Mouse (Mus musculus): ENCODE data around the gene Agbl3. TPM values are rescaled to one million over a fixed set of nuclear protein-coding genes. Genes with fewer than 3 reads are reported as not detected.
A peak's percentile ranks its signal among the peaks of the same experiment; 100 is the strongest.

The Agbl3 gene
- polyA plus RNA-seq, 1 experiment from 2014 or later = 4.8 TPM

DNA sequence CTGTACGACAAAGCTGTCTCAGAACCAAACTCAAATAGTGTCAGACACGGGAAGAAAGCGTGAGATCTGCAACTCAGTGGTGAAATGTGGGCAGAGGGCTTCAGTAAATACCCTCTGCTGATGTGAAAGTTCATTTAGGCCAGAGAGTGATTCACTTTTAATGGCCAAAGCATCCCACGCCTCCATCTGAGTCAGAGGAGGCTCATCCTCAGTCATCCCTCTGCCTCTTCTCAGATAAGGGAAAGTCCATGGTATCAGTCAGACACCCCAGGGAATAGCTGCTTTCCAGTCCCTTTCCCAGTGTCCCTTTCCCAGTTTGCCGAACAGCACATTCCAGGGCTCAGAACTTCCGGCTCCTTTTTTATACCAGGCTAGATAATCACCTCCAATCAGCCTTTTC, 30.7 kb upstream of the Agbl3 start:
- no peak for DNase-seq (ENCODE audit: low spot score)
- H3K4me3 ChIP-seq (ENCODE audit: low read depth, low read length) = no peak overlapping the region
- H3K36me3 ChIP-seq (ENCODE audit: control insufficient read depth, insufficient read depth, low read length) = no peaks in the 10 kb centered on the region
- no peak for ATAC-seq (replicated peaks; ENCODE audit: low FRiP score)
- H3K4me2 ChIP-seq (ENCODE audit: low read depth, low read length, severe bottlenecking) = no peak overlapping the region
- no peak overlapping the region for H3K9ac ChIP-seq (ENCODE audit: low read length)
- 88% methylated on average over 6 of the region's 6 CpGs for WGBS
- no peak overlapping the region for H3K27ac ChIP-seq (ENCODE audit: low read depth, low read length)
- H3K9me3 ChIP-seq (ENCODE audit: control insufficient read depth, low read length) = no peaks in the 10 kb centered on the region
- H3K4me1 ChIP-seq (replicated peaks; ENCODE audit: control insufficient read depth, insufficient read depth, low read length) = no peaks in the 10 kb centered on the region
- H3K27me3 ChIP-seq (ENCODE audit: control insufficient read depth, insufficient read depth, low read length) = no peaks in the 10 kb centered on the region

DNA sequence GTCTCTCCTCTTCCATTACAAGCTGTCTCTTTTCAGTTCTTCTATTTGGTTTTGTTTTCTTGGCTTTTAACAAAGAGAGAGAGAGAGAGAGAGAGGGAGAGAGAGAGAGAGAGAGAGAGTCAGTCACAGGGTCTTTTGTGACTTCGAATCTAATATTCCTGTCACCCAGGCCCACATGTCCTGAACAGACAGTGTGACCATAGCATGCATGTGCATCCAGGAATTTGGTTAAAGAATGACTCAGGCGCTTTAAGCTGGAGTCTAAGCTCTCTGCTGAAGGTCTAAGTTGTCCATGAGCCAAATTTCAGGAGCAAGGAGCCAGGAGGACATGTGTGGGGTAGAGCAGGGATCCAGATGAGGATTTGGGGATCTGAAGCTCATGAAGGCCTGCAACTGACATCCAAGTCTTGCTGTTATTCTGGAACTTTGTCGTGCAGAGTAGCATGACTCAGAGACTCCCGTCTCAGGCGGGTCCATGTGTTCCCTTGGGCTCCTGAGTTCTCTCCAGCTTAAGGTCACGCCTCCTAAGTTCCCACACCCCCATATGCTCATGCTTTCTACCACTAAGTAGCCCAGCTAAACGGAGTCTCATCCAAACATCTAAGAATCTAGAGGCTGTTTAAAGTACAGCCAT, 29.6 kb upstream of the Agbl3 start:
- no peaks in the 10 kb centered on the region for H3K27me3 ChIP-seq (ENCODE audit: control insufficient read depth, insufficient read depth, low read length)
- no peaks in the 10 kb centered on the region for H3K4me1 ChIP-seq (replicated peaks; ENCODE audit: control insufficient read depth, insufficient read depth, low read length)
- no peak overlapping the region for H3K9ac ChIP-seq (ENCODE audit: low read length)
- 88% methylated on average over 7 of the region's 7 CpGs for WGBS
- H3K27ac ChIP-seq (ENCODE audit: low read depth, low read length) = no peak overlapping the region
- ATAC-seq (replicated peaks; ENCODE audit: low FRiP score) = no peak
- H3K4me3 ChIP-seq (ENCODE audit: low read depth, low read length) = no peak overlapping the region
- DNase-seq (ENCODE audit: low spot score) = no peak
- H3K36me3 ChIP-seq (ENCODE audit: control insufficient read depth, insufficient read depth, low read length) = no peaks in the 10 kb centered on the region
- no peak overlapping the region for H3K4me2 ChIP-seq (ENCODE audit: low read depth, low read length, severe bottlenecking)
- H3K9me3 ChIP-seq (ENCODE audit: control insufficient read depth, low read length) = no peaks in the 10 kb centered on the region

GRCm38 (mm10) chr6:34751625-34752024, 28.6 kb upstream of the Agbl3 start:
- H3K36me3 ChIP-seq (ENCODE audit: control insufficient read depth, insufficient read depth, low read length) = no peaks in the 10 kb centered on the region
- H3K9me3 ChIP-seq (ENCODE audit: control insufficient read depth, low read length) = no peaks in the 10 kb centered on the region
- no peaks in the 10 kb centered on the region for H3K4me1 ChIP-seq (replicated peaks; ENCODE audit: control insufficient read depth, insufficient read depth, low read length)
- no peak overlapping the region for H3K4me3 ChIP-seq (ENCODE audit: low read depth, low read length)
- no peak overlapping the region for H3K9ac ChIP-seq (ENCODE audit: low read length)
- H3K27me3 ChIP-seq (ENCODE audit: control insufficient read depth, insufficient read depth, low read length) = no peaks in the 10 kb centered on the region
- no peak for ATAC-seq (replicated peaks; ENCODE audit: low FRiP score)
- H3K4me2 ChIP-seq (ENCODE audit: low read depth, low read length, severe bottlenecking) = no peak overlapping the region
- no peak for DNase-seq (ENCODE audit: low spot score)
- no peak overlapping the region for H3K27ac ChIP-seq (ENCODE audit: low read depth, low read length)

DNA sequence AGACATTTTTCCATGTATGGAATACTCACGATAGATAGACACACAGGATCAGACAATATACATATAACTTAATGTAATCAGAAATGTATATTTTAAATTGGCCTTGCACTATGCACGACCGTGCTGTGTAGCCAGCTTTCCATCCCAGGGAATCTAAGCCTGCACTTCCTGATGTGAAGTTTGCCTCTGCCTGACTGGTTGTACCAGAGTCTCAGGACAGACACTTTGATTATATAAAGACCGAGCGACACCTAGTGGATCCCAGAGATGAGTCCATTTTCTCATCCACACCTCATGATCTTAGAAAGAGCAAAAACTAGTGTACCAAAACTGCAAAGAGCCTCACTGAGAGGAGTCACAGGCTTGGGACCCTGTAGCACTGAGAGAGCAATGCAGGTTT, 25.8 kb upstream of the Agbl3 start:
- Histone ChIP-seq H3K9me3 (ENCODE audit: control insufficient read depth, low read length) (no peaks in the 10 kb centered on the region), H3K4me2 (ENCODE audit: low read depth, low read length, severe bottlenecking) (no peak overlapping the region), H3K27me3 (ENCODE audit: control insufficient read depth, insufficient read depth, low read length) (no peaks in the 10 kb centered on the region), H3K27ac (ENCODE audit: low read depth, low read length) (no peak overlapping the region), H3K4me3 (ENCODE audit: low read depth, low read length) (no peak overlapping the region), H3K9ac (ENCODE audit: low read length) (no peak overlapping the region), H3K4me1 (replicated peaks; ENCODE audit: control insufficient read depth, insufficient read depth, low read length) (no peaks in the 10 kb centered on the region), H3K36me3 (ENCODE audit: control insufficient read depth, insufficient read depth, low read length) (no peaks in the 10 kb centered on the region)
- 42% methylated on average over 5 of the region's 5 CpGs for WGBS
- ATAC-seq (replicated peaks; ENCODE audit: low FRiP score) (peak; percentile 46; the same call in 1 of the 2 replicates), DNase-seq (ENCODE audit: low spot score) (peak; percentile 55)

DNA sequence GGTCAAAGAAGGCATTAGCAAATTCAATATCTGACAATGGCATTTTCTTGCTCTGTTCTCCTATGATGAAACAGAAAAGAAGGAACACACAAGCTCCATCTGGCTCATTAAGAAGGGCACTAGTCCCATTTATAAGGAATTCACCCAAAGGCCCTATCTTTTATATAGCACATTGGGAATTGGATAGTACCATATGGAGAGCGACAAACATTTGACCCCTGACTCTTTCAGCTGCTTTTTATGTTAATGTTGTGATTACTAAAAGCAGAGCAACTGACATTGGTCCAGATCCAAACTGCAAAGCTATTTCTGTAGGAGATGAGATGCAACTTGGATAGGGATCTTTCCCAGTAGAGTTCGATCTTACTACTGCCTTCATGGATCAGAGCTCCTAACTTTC, 21.9 kb upstream of the Agbl3 start:
- H3K27me3 ChIP-seq (ENCODE audit: control insufficient read depth, insufficient read depth, low read length) = no peaks in the 10 kb centered on the region
- H3K4me3 ChIP-seq (ENCODE audit: low read depth, low read length) = no peak overlapping the region
- H3K4me1 ChIP-seq (replicated peaks; ENCODE audit: control insufficient read depth, insufficient read depth, low read length) = no peaks in the 10 kb centered on the region
- no peaks in the 10 kb centered on the region for H3K9me3 ChIP-seq (ENCODE audit: control insufficient read depth, low read length)
- no peak overlapping the region for H3K9ac ChIP-seq (ENCODE audit: low read length)
- no peak overlapping the region for H3K4me2 ChIP-seq (ENCODE audit: low read depth, low read length, severe bottlenecking)
- WGBS = 95% methylated on average over 2 of the region's 2 CpGs
- DNase-seq (ENCODE audit: low spot score) = no peak
- ATAC-seq (replicated peaks; ENCODE audit: low FRiP score) = no peak
- no peaks in the 10 kb centered on the region for H3K36me3 ChIP-seq (ENCODE audit: control insufficient read depth, insufficient read depth, low read length)
- no peak overlapping the region for H3K27ac ChIP-seq (ENCODE audit: low read depth, low read length)

DNA sequence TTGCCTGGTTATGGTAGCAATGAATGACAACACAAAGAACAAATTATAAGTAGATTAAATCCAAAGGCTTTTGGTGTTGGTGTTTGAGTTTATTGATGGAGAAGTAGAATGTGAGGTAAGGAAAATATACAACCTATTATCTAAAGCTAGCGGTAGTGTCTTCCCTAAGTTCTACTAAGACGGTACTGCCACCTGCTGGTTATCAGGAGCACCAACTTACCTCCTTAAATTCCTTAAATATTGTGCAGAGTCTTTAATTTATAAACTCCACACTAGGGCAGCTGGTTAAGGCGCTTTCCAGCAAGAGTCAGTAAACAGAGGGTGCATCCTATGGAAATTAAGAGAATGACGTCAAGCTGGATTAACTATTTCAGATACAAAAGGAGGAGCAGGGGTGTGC, 20.2 kb upstream of the Agbl3 start:
- no peak overlapping the region for H3K4me2 ChIP-seq (ENCODE audit: low read depth, low read length, severe bottlenecking)
- no peak for DNase-seq (ENCODE audit: low spot score)

GRCm38 (mm10) chr6:34765721-34766120, 14.5 kb upstream of the Agbl3 start:
- H3K36me3 ChIP-seq (ENCODE audit: control insufficient read depth, insufficient read depth, low read length) = no peaks in the 10 kb centered on the region
- no peak overlapping the region for H3K9ac ChIP-seq (ENCODE audit: low read length)
- H3K4me2 ChIP-seq (ENCODE audit: low read depth, low read length, severe bottlenecking) = no peak overlapping the region
- no peaks in the 10 kb centered on the region for H3K27me3 ChIP-seq (ENCODE audit: control insufficient read depth, insufficient read depth, low read length)
- H3K27ac ChIP-seq (ENCODE audit: low read depth, low read length) = no peak overlapping the region
- H3K4me1 ChIP-seq (replicated peaks; ENCODE audit: control insufficient read depth, insufficient read depth, low read length) = no peaks in the 10 kb centered on the region
- H3K9me3 ChIP-seq (ENCODE audit: control insufficient read depth, low read length) = no peaks in the 10 kb centered on the region
- 88% methylated on average over 5 of the region's 5 CpGs for WGBS
- DNase-seq (ENCODE audit: low spot score) = no peak
- H3K4me3 ChIP-seq (ENCODE audit: low read depth, low read length) = no peak overlapping the region
- ATAC-seq (replicated peaks; ENCODE audit: low FRiP score) = no peak

More for the DNA sequence above, 20.2 kb upstream of the Agbl3 start:
- no peaks in the 10 kb centered on the region for H3K4me1 ChIP-seq (replicated peaks; ENCODE audit: control insufficient read depth, insufficient read depth, low read length)
- H3K27ac ChIP-seq (ENCODE audit: low read depth, low read length) = no peak overlapping the region
- H3K9ac ChIP-seq (ENCODE audit: low read length) = no peak overlapping the region
- WGBS = 44% methylated on average over 4 of the region's 4 CpGs
- no peak for ATAC-seq (replicated peaks; ENCODE audit: low FRiP score)
- no peak overlapping the region for H3K4me3 ChIP-seq (ENCODE audit: low read depth, low read length)
- no peaks in the 10 kb centered on the region for H3K27me3 ChIP-seq (ENCODE audit: control insufficient read depth, insufficient read depth, low read length)
- no peaks in the 10 kb centered on the region for H3K9me3 ChIP-seq (ENCODE audit: control insufficient read depth, low read length)
- H3K36me3 ChIP-seq (ENCODE audit: control insufficient read depth, insufficient read depth, low read length) = no peaks in the 10 kb centered on the region

- Histone ChIP-seq H3K4me3 (ENCODE audit: low read depth, low read length) (no peak overlapping the region), H3K4me1 (replicated peaks; ENCODE audit: control insufficient read depth, insufficient read depth, low read length) (no peaks in the 10 kb centered on the region), H3K27me3 (ENCODE audit: control insufficient read depth, insufficient read depth, low read length) (no peaks in the 10 kb centered on the region), H3K4me2 (ENCODE audit: low read depth, low read length, severe bottlenecking) (no peak overlapping the region), H3K27ac (ENCODE audit: low read depth, low read length) (no peak overlapping the region), H3K9me3 (ENCODE audit: control insufficient read depth, low read length) (no peaks in the 10 kb centered on the region), H3K36me3 (ENCODE audit: control insufficient read depth, insufficient read depth, low read length) (no peaks in the 10 kb centered on the region), H3K9ac (ENCODE audit: low read length) (no peak overlapping the region)
- no peak for ATAC-seq (replicated peaks; ENCODE audit: low FRiP score)
- WGBS = 90% methylated on average over 2 of the region's 2 CpGs
- DNase-seq (ENCODE audit: low spot score) = no peak
These were observed 10.2 kb upstream of the Agbl3 start for GRCm38 (mm10) chr6:34769984-34770383.

GRCm38 (mm10) chr6:34770491-34770890, 9.7 kb upstream of the Agbl3 start:
- Histone ChIP-seq H3K4me1 (replicated peaks; ENCODE audit: control insufficient read depth, insufficient read depth, low read length) (no peaks in the 10 kb centered on the region), H3K4me3 (ENCODE audit: low read depth, low read length) (no peak overlapping the region), H3K9ac (ENCODE audit: low read length) (no peak overlapping the region), H3K36me3 (ENCODE audit: control insufficient read depth, insufficient read depth, low read length) (no peaks in the 10 kb centered on the region), H3K27ac (ENCODE audit: low read depth, low read length) (no peak overlapping the region), H3K9me3 (ENCODE audit: control insufficient read depth, low read length) (no peaks in the 10 kb centered on the region), H3K27me3 (ENCODE audit: control insufficient read depth, insufficient read depth, low read length) (no peaks in the 10 kb centered on the region), H3K4me2 (ENCODE audit: low read depth, low read length, severe bottlenecking) (no peak overlapping the region)
- DNase-seq (ENCODE audit: low spot score) (no peak), ATAC-seq (replicated peaks; ENCODE audit: low FRiP score) (no peak)
- WGBS = 93% methylated on average over 6 of the region's 6 CpGs
